Mouse (Mus musculus) hindbrain, postnatal 0 days (tissue): ENCODE data around the gene Ubac2. TPM values are rescaled to one million over a fixed set of nuclear protein-coding genes. Genes with fewer than 3 reads are reported as not detected.
A peak's percentile ranks its signal among the peaks of the same experiment; 100 is the strongest.

Source experiments
- ATAC-seq: fragments of 200-750 bp; cut with Nextera tagmentation; 2 replicates; pipeline ENCODE4 v1.8.0; 2017; ENCODE audit warnings: mild to moderate bottlenecking, moderate TSS enrichment, moderate library complexity
- DNase-seq: peaks from one replicate; pipeline ENCODE4 v3.0.0-alpha.2; 2015; ENCODE audit warnings: low spot score
- H3K27ac ChIP-seq: fragments of 300-500 bp; sonication (generic); 2 replicates; pipeline ENCODE4 v1.5.1; 2014; ENCODE audit warnings: mild to moderate bottlenecking
- H3K27me3 ChIP-seq: fragments of 300-500 bp; sonication (generic); 2 replicates; pipeline ENCODE4 v1.6.1; 2014; ENCODE audit warnings: low read length, mixed read lengths; ENCODE audit not compliant: insufficient read depth
- H3K36me3 ChIP-seq: fragments of 300-500 bp; sonication (generic); 2 replicates; pipeline ENCODE4 v1.6.1; 2014; ENCODE audit warnings: low read length, mixed read lengths; ENCODE audit not compliant: insufficient read depth
- H3K4me1 ChIP-seq: fragments of 300-500 bp; sonication (generic); 2 replicates; pipeline ENCODE4 v1.6.1; 2014; ENCODE audit warnings: antibody characterized with exemption, low read length, mixed read lengths; ENCODE audit not compliant: insufficient read depth
- H3K4me2 ChIP-seq: fragments of 300-500 bp; sonication (generic); 2 replicates; pipeline ENCODE4 v1.6.1; 2014; ENCODE audit warnings: low read depth, mild to moderate bottlenecking, low read length, moderate library complexity, mixed read lengths
- H3K4me3 ChIP-seq: fragments of 300-500 bp; sonication (generic); 2 replicates; pipeline ENCODE4 v1.5.1; 2014; ENCODE audit warnings: low read length
- H3K9ac ChIP-seq: fragments of 300-500 bp; sonication (generic); replicated peaks from 2 replicates; pipeline ENCODE4 v1.6.1; 2014; ENCODE audit warnings: mild to moderate bottlenecking, low read length, moderate library complexity, mixed read lengths
- H3K9me3 ChIP-seq: fragments of 300-500 bp; sonication (generic); 2 replicates; pipeline ENCODE4 v1.6.1; 2016; ENCODE audit warnings: low read length, mixed read lengths
- CTCF ChIP-seq: IDR thresholded peaks from 2 replicates; pipeline ENCODE4 v1.5.1; 2016; ENCODE audit warnings: antibody characterized with exemption, control low read depth, low read depth
- WGBS: fragments of 180-500 bp; shearing (Covaris S2); extraction: QIAGEN DNeasy Blood & Tissue Kit; methylation state at CpG from one replicate; pipeline ENCODE4 v1.1.7; 2014; 5-methylcytosine and 5-hydroxymethylcytosine counted together
- polyA plus RNA-seq: library from polyadenylated mRNA; unstranded; fragments of >200 nt; fragmentation: Nextera tagmentation; extraction: Ambion mirVana; gene quantifications from 2 replicates; pipeline ENCODE4 v1.2.1, GENCODE M21; 2015
- total RNA-seq: library from RNA; depleted of rRNA; stranded (reverse); fragments of >200 nt; gene quantifications from 2 replicates; pipeline ENCODE4 v1.2.3, GENCODE M21; 2014

Gene Ubac2
- total and polyA plus RNA-seq, 2 experiments from 2014 or later: 45.6 to 55.4 TPM

GRCm38 (mm10) chr14:121960031-121960430, 81.6 kb downstream of the Ubac2 start:
- no peak for DNase-seq
- no peak for TF ChIP-seq CTCF
- Histone ChIP-seq H3K27me3 (no peaks in the 10 kb centered on the region), H3K4me2 (no peak overlapping the region), H3K27ac (no peak overlapping the region), H3K9me3 (no peaks in the 10 kb centered on the region), H3K4me1 (no peaks in the 10 kb centered on the region), H3K36me3 (no peaks in the 10 kb centered on the region), H3K9ac (no peak overlapping the region), H3K4me3 (no peak overlapping the region)
- no peak for ATAC-seq
- WGBS: 89% methylated on average over 4 of the region's 4 CpGs

DNA sequence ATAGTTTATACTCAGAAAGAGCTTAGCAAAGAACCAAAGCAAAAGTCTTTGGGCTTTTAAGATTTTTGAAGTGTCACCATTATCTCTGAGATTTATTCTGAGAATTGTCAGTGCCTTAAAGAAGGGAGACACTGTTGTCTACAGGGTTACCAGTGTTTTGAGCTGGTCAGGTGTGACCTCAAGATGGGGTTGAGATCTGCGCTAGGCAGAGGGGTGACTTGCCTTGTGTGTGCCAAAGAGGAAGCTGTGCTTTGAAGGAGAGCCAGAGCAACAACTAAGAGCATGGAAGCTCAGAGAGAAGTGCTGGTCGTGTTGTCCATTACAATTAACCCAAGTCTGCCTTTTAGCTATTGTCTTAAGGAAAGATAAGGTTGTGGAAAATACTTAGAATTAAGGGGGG, 82.1 kb downstream of the Ubac2 start:
- WGBS: 81% methylated on average over 2 of the region's 2 CpGs
- DNase-seq (no peak), ATAC-seq (no peak)
- H3K4me1 ChIP-seq: no peaks in the 10 kb centered on the region
- no peaks in the 10 kb centered on the region for H3K36me3 ChIP-seq
- H3K4me3 ChIP-seq: no peak overlapping the region
- no peak overlapping the region for H3K27ac ChIP-seq
- H3K9ac ChIP-seq: no peak overlapping the region
- no peaks in the 10 kb centered on the region for H3K27me3 ChIP-seq
- no peak overlapping the region for H3K4me2 ChIP-seq
- no peaks in the 10 kb centered on the region for H3K9me3 ChIP-seq
- no peak for TF ChIP-seq CTCF

DNA sequence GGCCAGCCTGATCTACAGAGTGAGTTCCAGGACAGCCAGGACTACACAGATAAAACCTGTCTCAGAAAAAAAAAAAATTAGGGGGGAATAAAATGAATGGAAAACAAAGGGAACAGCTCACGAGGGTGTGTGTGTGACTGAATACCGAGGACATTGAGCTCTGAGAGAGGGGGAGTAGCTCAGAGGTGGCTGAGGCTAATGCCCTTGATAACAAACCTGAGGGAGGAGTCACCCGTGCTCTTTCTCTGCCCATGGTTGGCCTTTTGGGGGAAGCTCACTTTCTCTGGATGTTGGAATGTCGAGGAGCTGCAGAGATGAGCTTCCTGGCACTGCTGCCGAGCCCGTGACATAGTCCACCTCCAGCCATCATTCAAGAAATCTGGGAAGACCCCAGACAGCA, 82.6 kb downstream of the Ubac2 start:
- no peak for DNase-seq
- no peak for ATAC-seq
- no peaks in the 10 kb centered on the region for H3K27me3 ChIP-seq
- no peaks in the 10 kb centered on the region for H3K36me3 ChIP-seq
- TF ChIP-seq CTCF: no peak
- H3K9ac ChIP-seq: no peak overlapping the region
- WGBS: 78% methylated on average over 6 of the region's 6 CpGs
- no peaks in the 10 kb centered on the region for H3K9me3 ChIP-seq
- no peak overlapping the region for H3K4me3 ChIP-seq
- H3K4me2 ChIP-seq: no peak overlapping the region
- H3K4me1 ChIP-seq: no peaks in the 10 kb centered on the region
- no peak overlapping the region for H3K27ac ChIP-seq

DNA sequence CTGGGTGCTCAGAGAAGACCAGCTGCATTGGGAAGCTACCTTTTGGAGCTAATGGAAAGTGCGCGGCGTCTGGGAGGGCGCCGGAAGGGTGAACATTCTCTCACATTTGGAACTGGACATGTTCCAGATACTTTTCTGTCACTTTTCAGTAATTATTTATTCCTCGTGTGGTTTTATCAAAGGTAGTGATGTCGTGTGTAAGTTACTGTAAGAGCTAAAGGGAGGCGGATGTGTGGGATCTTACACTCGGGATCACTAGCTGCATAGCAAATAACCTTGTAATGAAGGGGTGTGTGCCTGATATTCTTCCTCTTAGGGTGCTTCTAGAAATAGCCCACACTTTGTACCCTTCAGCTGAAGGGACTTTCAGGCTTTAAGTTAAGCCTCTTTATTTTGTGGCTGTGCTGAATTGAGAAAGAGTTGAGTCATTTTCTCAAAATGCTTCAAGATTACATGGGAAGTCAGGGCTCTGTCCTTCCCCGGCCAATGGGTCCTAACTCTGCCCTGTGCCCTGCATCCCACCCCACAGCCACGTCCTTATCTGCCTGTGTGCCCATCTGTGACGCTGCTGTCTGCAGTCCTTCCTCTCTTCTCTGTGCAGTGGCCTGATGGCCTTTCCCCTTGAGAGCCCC, 83.2 kb downstream of the Ubac2 start:
- ATAC-seq: no peak

DNA sequence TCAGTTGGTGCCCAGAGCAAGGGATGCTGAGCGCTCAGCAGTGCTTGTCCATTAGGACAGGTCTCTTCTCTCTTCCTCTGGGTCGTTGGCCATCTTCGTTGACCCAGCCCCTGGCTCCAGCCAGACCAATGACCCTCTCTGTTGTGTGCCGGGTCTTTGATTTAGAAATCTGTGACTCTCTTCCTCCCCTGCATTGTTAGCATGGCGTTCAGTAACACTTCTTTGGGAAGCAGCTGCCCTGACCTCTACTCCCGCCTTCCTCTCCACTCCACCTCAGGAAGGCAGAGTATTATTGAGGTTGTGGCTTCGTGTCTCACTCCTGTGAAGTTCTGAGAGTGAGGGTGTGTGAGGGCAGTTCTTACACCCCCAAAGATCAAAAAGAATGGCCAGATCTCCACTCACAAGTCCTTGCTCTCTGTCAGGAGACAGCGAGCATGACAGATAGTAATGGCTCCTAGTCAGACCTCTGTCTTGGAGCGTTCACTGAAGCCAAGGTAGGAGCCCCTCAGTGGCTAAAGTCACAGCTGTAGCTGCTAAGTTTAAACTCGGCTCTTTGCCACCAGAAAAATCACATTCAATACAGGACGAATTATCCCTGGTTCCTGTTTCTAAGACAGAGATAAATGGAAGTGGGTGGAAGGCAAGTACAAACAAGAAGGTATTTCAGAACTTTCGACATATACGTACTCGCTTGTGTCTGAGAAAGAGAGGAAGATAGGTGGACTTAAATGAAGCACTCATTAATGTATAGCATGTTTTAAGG, 83.9 kb downstream of the Ubac2 start:
- Histone ChIP-seq H3K27me3 (no peaks in the 10 kb centered on the region), H3K36me3 (no peaks in the 10 kb centered on the region), H3K27ac (no peak overlapping the region; the same call in 1 of the 2 replicates), H3K9me3 (no peaks in the 10 kb centered on the region), H3K4me3 (no peak overlapping the region), H3K4me1 (no peaks in the 10 kb centered on the region), H3K9ac (no peak overlapping the region), H3K4me2 (no peak overlapping the region)
- ATAC-seq (no peak), DNase-seq (no peak)
- WGBS: 73% methylated on average over 14 of the region's 14 CpGs
- no peak for TF ChIP-seq CTCF

More for the DNA sequence above, 83.2 kb downstream of the Ubac2 start:
- Histone ChIP-seq H3K4me1 (no peaks in the 10 kb centered on the region), H3K27ac (no peak overlapping the region), H3K36me3 (no peaks in the 10 kb centered on the region), H3K9ac (no peak overlapping the region), H3K27me3 (no peaks in the 10 kb centered on the region), H3K9me3 (no peaks in the 10 kb centered on the region), H3K4me3 (no peak overlapping the region), H3K4me2 (no peak overlapping the region)
- 83% methylated on average over 12 of the region's 12 CpGs for WGBS
- no peak for DNase-seq
- TF ChIP-seq CTCF: no peak

DNA sequence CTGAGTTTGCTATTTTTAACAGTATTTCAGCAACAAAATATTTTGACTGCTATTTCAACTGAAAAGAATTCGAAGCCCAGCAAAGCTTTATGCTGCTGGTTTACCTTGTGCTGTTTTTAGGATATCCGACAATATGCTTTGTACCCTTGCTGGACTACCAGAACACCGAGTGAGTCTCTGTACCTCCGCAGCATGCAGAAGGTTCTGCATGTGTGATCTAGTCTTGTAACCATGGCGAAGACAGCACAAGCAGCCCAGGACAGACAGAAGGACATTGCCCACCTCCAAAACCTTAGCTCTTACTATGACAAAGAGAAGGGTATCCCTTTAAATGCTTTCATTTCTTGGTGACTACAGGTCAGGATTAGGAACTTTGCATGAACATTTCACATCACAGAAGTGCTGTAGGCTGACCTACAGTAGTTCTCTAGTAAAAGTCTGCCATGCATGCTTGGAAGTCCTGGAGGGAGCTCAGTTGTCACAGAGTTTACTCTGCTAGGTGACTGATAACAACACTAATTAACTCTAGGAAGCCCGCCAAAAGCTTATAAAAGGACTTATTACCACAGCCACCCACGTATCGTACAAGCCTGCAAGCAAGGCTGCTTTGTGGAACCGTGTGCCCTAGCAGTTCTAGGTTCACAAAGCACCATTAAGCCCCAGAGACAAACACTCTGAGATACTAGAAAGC, 85.0 kb downstream of the Ubac2 start:
- H3K4me3 ChIP-seq: no peak overlapping the region
- no peaks in the 10 kb centered on the region for H3K9me3 ChIP-seq
- peak overlapping the region; percentile 28; the same call in 1 of the 2 replicates for H3K4me2 ChIP-seq
- H3K27ac ChIP-seq: peak overlapping the region; percentile 48; the same call in 1 of the 2 replicates
- no peak overlapping the region for H3K9ac ChIP-seq
- no peak for ATAC-seq
- no peaks in the 10 kb centered on the region for H3K27me3 ChIP-seq
- DNase-seq: peak; percentile 45
- no peak for TF ChIP-seq CTCF
- 63% methylated on average over 9 of the region's 9 CpGs for WGBS
- H3K4me1 ChIP-seq: no peaks in the 10 kb centered on the region
- no peaks in the 10 kb centered on the region for H3K36me3 ChIP-seq
